Mouse (Mus musculus) ES-Bruce4 (cell line): Measurements from ENCODE around the gene Rundc1. TPM values are rescaled to one million over a fixed set of nuclear protein-coding genes. Genes with fewer than 3 reads are reported as not detected.
"Not testable (repeated sequence)": the region's sequence is repeated elsewhere in the genome, so short reads cannot be mapped to it uniquely, and the experiment has no call there.

ENCODE experiments used
- H3K27ac ChIP-seq: 2 replicates; pipeline ENCODE4 v1.5.1; 2012; ENCODE audit warnings: low read length, inconsistent platforms; ENCODE audit not compliant: insufficient read depth
- H3K27me3 ChIP-seq: 2 replicates; pipeline ENCODE4 v1.6.1; 2012; ENCODE audit warnings: mild to moderate bottlenecking, low read length, inconsistent platforms; ENCODE audit not compliant: control insufficient read depth, poor library complexity, insufficient read depth, severe bottlenecking
- H3K36me3 ChIP-seq: 2 replicates; pipeline ENCODE4 v1.6.1; 2012; ENCODE audit warnings: inconsistent platforms, mild to moderate bottlenecking, low read length, moderate library complexity; ENCODE audit not compliant: control insufficient read depth, poor library complexity, insufficient read depth, severe bottlenecking
- H3K4me1 ChIP-seq: one replicate; pipeline ENCODE4 v1.8.1; 2011; ENCODE audit warnings: low read length; ENCODE audit not compliant: control insufficient read depth, insufficient read depth
- H3K4me3 ChIP-seq: 2 replicates; pipeline ENCODE4 v1.5.1; 2011; ENCODE audit warnings: low read depth, mild to moderate bottlenecking, low read length
- H3K9ac ChIP-seq: 2 replicates; pipeline ENCODE4 v1.6.1; 2012; ENCODE audit warnings: low read depth, mild to moderate bottlenecking, inconsistent platforms; ENCODE audit not compliant: poor library complexity, severe bottlenecking
- H3K9me3 ChIP-seq: replicated peaks from 2 replicates; pipeline ENCODE4 v1.6.1; 2012; ENCODE audit warnings: mild to moderate bottlenecking, low read length, inconsistent platforms; ENCODE audit not compliant: control insufficient read depth, poor library complexity, insufficient read depth, severe bottlenecking
- CTCF ChIP-seq: IDR thresholded peaks from one replicate; pipeline ENCODE4 v1.8.1; 2011; ENCODE audit warnings: low read depth, low read length
- EP300 ChIP-seq: IDR thresholded peaks from 2 replicates; pipeline ENCODE4 v1.6.1; 2011; ENCODE audit warnings: low read depth, low read length; ENCODE audit not compliant: insufficient read depth
- POLR2A ChIP-seq: IDR thresholded peaks from one replicate; pipeline ENCODE4 v1.8.1; 2011; ENCODE audit warnings: low read length; ENCODE audit not compliant: insufficient read depth
- polyA plus RNA-seq: library from polyadenylated mRNA; stranded (reverse); fragments of >200 nt; gene quantifications from 2 replicates; pipeline ENCODE4 v1.2.4, GENCODE M21; 2011; ENCODE audit warnings: low read depth; ENCODE audit not compliant: missing spikeins, insufficient read depth, insufficient read length

Gene Rundc1
- polyA plus RNA-seq, 1 experiment = 5.4 TPM

DNA sequence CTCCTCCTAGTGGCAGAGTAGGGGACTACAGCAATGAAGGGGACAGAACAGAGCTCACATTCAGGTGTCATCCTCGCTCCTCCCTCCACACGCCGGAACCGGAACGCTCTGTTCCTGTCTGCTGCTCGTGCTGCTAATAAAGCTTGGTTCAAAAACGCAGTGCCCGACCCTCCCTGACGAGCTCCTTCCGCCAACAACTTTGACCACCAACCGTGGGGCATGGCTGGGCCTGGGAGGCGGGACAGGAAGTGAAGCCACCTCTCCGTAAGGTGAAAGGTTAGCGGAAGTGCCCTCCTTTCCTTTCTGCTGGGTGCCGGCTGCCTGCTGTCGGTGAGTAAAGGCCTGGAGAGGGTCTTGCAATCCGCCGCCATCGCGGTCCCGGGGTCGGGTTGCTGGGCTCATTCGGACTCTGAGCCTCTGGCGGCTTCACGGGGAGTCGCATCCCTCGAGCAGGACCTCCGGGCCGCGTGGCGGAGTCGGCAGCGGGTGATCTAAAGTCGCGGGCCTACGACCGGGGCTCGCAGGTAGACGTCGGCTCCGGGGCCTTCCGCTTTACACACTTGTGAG lies 17.3 kb downstream of the Rundc1 start, which contains the start of gene Rpl27:
Gene Rpl27 (plus strand): TSS at position 172 of the 567 bp plus-strand sequence.
- peak within 1 kb of the TSS; percentile 99 for H3K4me3 ChIP-seq
- H3K9ac ChIP-seq = peak within 1 kb of the TSS; percentile 92
- peak within 1 kb of the TSS; percentile 36 for H3K27ac ChIP-seq
- H3K27me3 ChIP-seq = no peaks in the 10 kb centered on the region
- no peaks in the 10 kb centered on the region for H3K4me1 ChIP-seq
- TF ChIP-seq CTCF (peak; percentile 63), EP300 (peak; percentile 60; the same call in 1 of the 2 replicates), POLR2A (peak; percentile 42)
- H3K9me3 ChIP-seq = no peaks in the 10 kb centered on the region
- peaks cover 29% of the 10 kb centered on the region for H3K36me3 ChIP-seq

DNA sequence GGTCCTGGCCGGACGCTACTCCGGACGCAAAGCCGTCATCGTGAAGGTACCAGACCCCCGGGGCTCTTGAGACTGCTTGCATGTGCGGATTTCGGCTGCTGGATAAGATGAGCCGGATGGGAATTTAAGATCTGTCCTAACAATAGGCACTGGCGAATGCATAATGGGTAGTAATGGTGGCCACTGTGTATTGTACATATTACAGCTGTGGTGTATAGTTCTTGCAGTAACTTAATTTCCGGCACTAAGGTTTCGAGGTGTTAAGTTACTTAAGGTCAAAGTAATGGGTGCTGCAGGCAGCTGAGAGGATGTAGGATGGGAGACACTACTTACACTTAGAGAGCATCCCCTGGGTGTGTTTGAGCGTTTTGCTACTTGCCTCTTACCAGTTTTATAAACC lies 17.9 kb downstream of the Rundc1 start:
- TF ChIP-seq CTCF (no peak), EP300 (no peak), POLR2A (no peak)
- no peaks in the 10 kb centered on the region for H3K9me3 ChIP-seq
- no peaks in the 10 kb centered on the region for H3K4me1 ChIP-seq
- peak overlapping the region; percentile 99 for H3K4me3 ChIP-seq
- peak overlapping the region; percentile 92 for H3K9ac ChIP-seq
- peak overlapping the region; percentile 36 for H3K27ac ChIP-seq
- no peaks in the 10 kb centered on the region for H3K27me3 ChIP-seq
- peaks cover 29% of the 10 kb centered on the region for H3K36me3 ChIP-seq

DNA sequence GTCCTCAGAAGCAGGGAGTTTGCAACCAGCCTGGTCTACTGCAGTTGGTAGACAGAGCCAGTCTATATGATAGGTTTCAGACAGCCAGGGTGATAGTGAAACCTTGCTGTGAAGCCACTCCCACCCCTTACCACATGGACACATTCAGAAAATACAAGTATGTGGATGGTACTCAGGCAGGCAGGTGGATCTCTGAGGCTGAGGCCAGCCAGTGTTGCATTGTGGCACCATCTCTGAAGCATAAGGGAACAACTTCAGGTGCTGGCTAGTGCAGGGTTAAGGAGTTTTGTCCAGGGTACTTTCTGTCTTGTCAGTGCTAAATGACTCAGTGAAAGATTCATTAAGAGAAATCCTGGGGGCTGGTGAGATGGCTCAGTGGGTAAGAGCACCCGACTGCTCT lies 21.4 kb downstream of the Rundc1 start:
- H3K27ac ChIP-seq = peak overlapping the region; percentile 84
- no peaks in the 10 kb centered on the region for H3K27me3 ChIP-seq
- no peak overlapping the region for H3K9ac ChIP-seq
- H3K9me3 ChIP-seq = no peaks in the 10 kb centered on the region
- peaks cover 29% of the 10 kb centered on the region for H3K36me3 ChIP-seq
- H3K4me1 ChIP-seq = peaks cover 3% of the 10 kb centered on the region
- no peak for TF ChIP-seq POLR2A
- no peak for TF ChIP-seq CTCF
- no peak for TF ChIP-seq EP300
- H3K4me3 ChIP-seq = no peak overlapping the region

DNA sequence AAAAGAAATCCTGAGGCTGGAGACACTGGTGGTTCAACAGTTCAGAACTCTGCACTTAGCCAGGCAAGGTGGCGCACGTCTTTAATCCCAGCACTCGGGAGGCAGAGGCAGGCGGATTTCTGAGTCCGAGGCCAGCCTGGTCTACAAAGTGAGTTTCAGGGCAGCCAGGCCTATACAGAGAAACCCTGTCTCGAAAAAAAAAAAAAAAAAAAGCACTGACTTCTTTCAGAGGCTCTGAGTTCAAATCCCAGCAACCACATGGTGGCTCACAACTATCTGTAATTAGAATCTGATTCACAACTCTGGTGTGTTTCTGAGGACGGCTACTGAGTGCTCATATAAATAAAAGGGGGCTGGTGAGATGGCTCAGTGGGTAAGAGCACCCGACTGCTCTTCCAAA lies 22.0 kb downstream of the Rundc1 start:
- H3K4me1 ChIP-seq, H3K4me3 ChIP-seq, H3K9me3 ChIP-seq, H3K27ac ChIP-seq, H3K27me3 ChIP-seq, H3K9ac ChIP-seq: not testable (repeated sequence)
- peaks cover 29% of the 10 kb centered on the region for H3K36me3 ChIP-seq

DNA sequence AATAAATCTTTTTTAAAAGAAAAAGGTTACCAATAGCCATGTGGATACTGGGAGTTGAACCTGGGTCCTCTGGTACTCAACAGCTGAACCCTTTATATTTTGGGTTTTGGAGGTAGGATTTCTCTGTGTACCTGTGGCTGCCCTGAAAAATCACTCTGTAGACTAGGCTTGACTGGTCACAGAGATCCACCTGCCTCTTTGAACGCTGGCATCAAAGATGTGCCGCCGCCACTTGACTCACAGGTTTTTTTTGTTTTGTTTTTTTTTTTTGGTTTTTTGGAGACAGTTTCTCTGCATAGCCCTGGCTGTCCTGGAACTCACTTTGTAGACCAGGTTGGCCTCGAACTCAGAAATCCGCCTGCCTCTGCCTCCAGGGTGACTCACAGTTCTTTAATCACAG lies 22.9 kb downstream of the Rundc1 start:
- Histone ChIP-seq H3K27me3 (no peaks in the 10 kb centered on the region), H3K4me3 (no peak overlapping the region), H3K27ac (no peak overlapping the region), H3K4me1 (peaks cover 5% of the 10 kb centered on the region), H3K36me3 (peaks cover 27% of the 10 kb centered on the region), H3K9ac (peak overlapping the region; percentile 20; the same call in 1 of the 2 replicates), H3K9me3 (no peaks in the 10 kb centered on the region)
- no peak for TF ChIP-seq CTCF
- no peak for TF ChIP-seq POLR2A
- no peak for TF ChIP-seq EP300

DNA sequence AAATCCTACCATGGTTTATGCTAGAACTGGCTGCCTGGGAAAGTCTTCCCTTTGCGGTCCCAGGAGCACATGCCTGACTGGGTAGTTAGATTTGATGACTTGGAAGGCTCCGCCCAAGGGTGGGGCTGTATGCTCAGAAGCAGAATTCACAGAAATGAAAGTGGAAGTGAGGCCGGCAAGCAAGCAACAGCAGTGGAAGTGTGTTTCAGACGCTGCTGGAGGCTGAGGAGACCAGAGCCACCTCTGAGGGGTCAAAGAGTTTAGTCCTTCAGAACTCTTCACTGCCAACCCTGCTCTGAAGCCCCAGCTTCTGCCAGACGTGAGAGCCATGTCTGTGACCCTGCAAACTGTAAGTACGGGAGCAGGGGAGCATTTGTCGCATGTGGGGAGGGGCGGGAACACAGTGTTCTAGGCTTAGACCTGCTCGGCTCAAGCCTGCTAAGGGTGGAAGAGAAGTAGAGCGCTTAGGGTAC lies 23.4 kb downstream of the Rundc1 start, which contains the start of gene Ifi35:
Gene Ifi35 (plus strand): TSS at position 134 of the 473 bp plus-strand sequence.
- Histone ChIP-seq H3K9me3 (no peaks in the 10 kb centered on the region), H3K9ac (peak within 1 kb of the TSS; percentile 20), H3K4me1 (peaks cover 5% of the 10 kb centered on the region), H3K36me3 (peaks cover 22% of the 10 kb centered on the region), H3K27ac (peak within 1 kb of the TSS; percentile 7; the same call in 1 of the 2 replicates), H3K4me3 (peak within 1 kb of the TSS; percentile 7; the same call in 1 of the 2 replicates), H3K27me3 (no peaks in the 10 kb centered on the region)
- TF ChIP-seq EP300 (no peak), POLR2A (no peak), CTCF (no peak)
